Mouse (Mus musculus) left cerebral cortex, adult 2 months (tissue): ENCODE results near the gene Hist1h3f. TPM values are rescaled to one million over a fixed set of nuclear protein-coding genes. Genes with fewer than 3 reads are reported as not detected.
"Not testable (repeated sequence)": the region's sequence is repeated elsewhere in the genome, so short reads cannot be mapped to it uniquely, and the experiment has no call there.

Experiments
- DNase-seq, 2 experiments: peaks; one replicate each; pipeline ENCODE4 v3.0.0; 2021 to 2022; ENCODE audit warnings: low spot score in 2 of 2, mixed read lengths in 1 of 2; ENCODE audit errors: extremely low spot score in 1 of 2
- H3K27ac ChIP-seq: fragments of 200-600 bp; 2 replicates; pipeline ENCODE4 v1.8.1; 2022
- H3K4me3 ChIP-seq: fragments of 200-600 bp; 2 replicates; pipeline ENCODE4 v1.8.1; 2022
- CTCF ChIP-seq: fragments of 200-600 bp; IDR thresholded peaks from 2 replicates; pipeline ENCODE4 v1.8.1; 2022; ENCODE audit warnings: antibody characterized with exemption, mild to moderate bottlenecking, moderate library complexity
- intact Hi-C: fragments of 180-260 bp; cut with DNase I; formaldehyde crosslinking; loops from one replicate; pipeline ENCODE4 v1.15.1; 2025
- total RNA-seq, 2 experiments: library from RNA; stranded (reverse); gene quantifications; 2 replicates each; pipeline ENCODE4 v1.2.3; 2021

The Hist1h3f gene
- total RNA-seq, 2 experiments from 2014 or later, result 12.9 to 15.5 TPM

DNA sequence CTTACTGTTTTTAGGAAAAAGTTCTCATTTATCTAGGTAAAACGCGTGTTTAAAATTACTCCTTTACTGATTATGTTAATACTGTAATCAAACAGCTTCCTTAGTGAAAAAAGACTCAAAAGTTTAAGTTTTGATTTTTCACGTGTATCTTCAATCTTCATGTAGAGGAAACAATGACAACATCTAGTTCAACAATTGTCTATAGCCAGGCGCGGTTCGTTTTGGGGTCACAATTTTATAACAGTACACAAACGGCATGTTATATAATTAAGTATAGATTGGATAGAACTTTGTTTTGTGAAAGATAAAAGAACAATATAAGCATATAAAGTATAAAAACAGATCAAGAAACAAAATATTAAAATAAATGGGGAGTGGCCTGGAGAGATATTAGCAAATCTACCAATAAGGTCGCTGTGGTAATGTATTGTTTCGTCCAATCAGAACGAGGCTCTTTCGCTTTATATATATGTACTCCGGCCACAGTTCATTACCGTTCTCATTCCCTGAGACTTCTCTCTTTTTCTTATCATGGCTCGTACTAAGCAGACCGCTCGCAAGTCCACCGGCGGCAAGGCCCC is 31.5 kb downstream of the Hist1h3f start, which contains the start of gene Hist1h3d:
Hist1h3d (plus strand) TSS at position 493 of the 581 bp plus-strand sequence.
- DNase-seq, result peak; percentile 45 to 54
- no peak for TF ChIP-seq CTCF
- H3K4me3 ChIP-seq, result peak within 1 kb of the TSS; percentile 42
- intact Hi-C loops, result no loop called here
- H3K27ac ChIP-seq, result peak within 1 kb of the TSS; percentile 80

DNA sequence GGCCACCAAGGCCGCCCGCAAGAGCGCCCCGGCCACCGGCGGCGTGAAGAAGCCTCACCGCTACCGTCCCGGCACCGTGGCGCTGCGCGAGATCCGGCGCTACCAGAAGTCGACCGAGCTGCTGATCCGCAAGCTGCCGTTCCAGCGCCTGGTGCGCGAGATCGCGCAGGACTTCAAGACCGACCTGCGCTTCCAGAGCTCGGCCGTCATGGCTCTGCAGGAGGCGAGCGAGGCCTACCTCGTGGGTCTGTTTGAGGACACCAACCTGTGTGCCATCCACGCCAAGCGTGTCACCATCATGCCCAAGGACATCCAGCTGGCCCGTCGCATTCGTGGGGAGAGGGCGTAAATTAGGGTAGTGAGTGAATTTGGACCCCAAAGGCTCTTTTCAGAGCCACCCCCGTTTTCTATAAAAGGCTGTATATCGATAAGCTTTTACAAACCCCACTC is 32.0 kb downstream of the Hist1h3f start:
- intact Hi-C loops, result not testable (repeated sequence)
- peak overlapping the region; percentile 80 for H3K27ac ChIP-seq
- DNase-seq, result peak in 1 of 2 experiments; percentile 26
- H3K4me3 ChIP-seq, result peak overlapping the region; percentile 42

DNA sequence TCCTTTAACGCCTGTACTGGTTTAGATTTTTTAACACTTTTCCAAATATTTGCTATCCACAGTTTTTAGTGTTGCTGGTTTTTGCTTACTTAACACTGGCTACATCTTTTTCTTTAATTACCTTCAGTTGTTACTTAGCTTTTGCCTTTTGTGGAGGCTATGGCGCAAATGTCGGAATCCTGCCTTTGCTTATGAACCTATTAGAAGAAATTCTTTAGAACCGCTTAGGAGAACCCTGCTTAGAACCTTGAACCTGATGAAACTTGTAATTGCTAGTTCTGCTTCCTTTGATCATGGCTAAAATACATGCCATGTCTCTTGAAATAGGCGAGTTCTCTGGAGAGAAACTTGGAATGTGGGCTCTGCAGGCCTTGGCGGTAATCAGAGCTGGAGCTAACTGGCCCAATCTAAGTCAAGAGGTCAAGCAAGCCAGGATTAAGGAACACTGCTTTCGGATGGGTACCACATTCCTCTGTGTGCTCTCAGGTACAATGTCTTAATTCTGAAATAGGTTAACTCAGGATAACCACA is 32.6 kb downstream of the Hist1h3f start:
- no peak for DNase-seq
- peak overlapping the region; percentile 80 for H3K27ac ChIP-seq
- no peak for TF ChIP-seq CTCF
- intact Hi-C loops, result no loop called here
- H3K4me3 ChIP-seq, result peak overlapping the region; percentile 42

DNA sequence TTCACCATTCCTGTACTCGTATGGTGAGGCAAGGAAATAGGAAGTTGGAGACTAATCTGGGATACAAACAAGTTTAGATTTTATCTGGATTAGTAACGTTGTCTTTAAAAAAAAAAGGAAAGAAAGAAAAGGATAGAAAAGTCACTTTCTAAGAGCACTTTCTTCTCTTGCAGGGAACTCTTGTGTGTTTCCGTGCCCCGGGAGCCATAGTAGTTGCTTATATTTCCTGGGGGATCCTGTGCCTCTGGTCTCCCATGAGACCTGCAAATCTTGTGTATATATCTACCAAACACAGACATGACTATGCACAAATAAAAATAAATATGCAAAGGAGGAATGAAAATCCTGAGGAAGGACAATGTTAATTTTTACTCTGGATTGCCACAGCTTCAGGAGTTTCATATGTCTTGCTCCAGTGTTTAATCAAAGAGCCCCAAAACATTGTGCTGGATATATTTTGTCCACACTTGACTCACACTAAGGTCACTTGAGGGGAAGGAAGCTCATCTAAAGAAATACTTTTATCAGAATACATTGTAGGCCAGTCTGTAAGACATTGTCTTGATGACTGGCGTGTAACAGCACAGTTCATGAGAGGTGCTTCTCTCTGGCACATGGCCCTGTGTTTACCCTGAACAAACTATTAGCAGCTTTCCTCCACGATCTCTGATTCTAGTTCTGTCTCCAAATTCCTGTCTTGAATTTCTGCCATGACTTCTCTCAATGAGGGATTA is 33.2 kb downstream of the Hist1h3f start:
- no peak overlapping the region for H3K4me3 ChIP-seq
- TF ChIP-seq CTCF, result no peak
- DNase-seq, result no peak
- H3K27ac ChIP-seq, result no peak overlapping the region
- intact Hi-C loops, result no loop called here

DNA sequence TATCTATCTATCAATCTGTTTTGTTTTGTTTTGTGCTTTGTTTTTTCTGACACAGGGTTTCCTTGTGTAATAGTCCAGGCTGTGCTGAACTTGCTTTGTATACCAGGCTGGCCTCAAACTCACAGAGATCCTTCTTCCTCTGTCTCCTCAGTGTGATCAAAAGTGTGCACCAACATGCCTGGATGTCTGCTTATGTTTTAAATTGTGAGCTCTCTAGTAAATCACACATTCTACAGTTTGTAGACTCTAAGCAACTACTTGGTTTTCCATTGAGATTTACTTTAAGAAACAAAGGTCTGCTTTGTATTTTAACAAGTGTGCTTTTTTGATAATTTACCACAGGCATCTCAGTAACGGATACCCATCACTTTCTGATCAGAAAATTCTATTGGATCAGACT is 34.0 kb downstream of the Hist1h3f start:
- DNase-seq, result no peak
- TF ChIP-seq CTCF, result no peak
- H3K4me3 ChIP-seq, result no peak overlapping the region
- no peak overlapping the region for H3K27ac ChIP-seq
- intact Hi-C loops, result no loop called here

DNA sequence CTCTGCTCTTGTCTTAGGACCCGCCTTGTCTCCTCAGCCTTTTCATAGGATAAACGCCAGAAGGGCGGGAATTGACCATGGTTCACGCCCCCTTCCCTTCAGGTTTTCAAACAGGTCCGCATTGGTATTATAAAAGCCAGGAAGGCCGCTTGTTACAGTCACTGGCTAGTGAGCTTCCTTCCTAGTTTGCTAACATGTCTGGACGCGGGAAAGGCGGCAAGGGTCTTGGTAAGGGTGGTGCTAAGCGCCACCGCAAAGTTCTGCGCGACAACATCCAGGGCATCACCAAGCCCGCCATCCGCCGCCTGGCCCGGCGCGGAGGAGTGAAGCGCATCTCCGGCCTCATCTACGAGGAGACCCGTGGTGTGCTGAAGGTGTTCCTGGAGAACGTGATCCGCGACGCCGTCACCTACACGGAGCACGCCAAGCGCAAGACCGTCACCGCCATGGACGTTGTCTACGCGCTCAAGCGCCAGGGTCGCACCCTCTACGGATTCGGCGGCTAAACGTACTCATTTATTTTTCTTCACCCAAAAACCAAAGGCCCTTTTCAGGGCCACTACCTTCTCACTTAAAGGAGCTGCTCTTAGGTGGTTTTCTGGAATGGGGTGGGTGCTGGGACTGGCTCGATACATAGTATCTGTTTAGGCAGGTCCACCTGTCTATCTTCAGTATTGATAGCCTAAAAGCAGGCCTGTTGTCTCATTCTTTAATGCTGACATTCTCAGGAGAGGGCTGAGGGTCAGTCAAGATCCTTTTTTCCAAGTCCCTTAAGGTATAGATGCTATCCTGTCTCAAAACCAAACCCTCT is 37.8 kb downstream of the Hist1h3f start, which contains the start of gene Hist1h4d:
Hist1h4d (plus strand) TSS at position 191 of the 811 bp plus-strand sequence.
- H3K27ac ChIP-seq, result peak within 1 kb of the TSS; percentile 80
- intact Hi-C loops, result loop anchor here (2.0 to 10.0 kb wide), 5 partner anchors 116 to 1864 kb away; partner anchors contain the start of genes Hist1h1a, Hist1h1b, Hist1h1t and Hist1h2ai
- no peak for TF ChIP-seq CTCF
- H3K4me3 ChIP-seq, result peak within 1 kb of the TSS; percentile 76
- peak; percentile 96 to 97 for DNase-seq

DNA sequence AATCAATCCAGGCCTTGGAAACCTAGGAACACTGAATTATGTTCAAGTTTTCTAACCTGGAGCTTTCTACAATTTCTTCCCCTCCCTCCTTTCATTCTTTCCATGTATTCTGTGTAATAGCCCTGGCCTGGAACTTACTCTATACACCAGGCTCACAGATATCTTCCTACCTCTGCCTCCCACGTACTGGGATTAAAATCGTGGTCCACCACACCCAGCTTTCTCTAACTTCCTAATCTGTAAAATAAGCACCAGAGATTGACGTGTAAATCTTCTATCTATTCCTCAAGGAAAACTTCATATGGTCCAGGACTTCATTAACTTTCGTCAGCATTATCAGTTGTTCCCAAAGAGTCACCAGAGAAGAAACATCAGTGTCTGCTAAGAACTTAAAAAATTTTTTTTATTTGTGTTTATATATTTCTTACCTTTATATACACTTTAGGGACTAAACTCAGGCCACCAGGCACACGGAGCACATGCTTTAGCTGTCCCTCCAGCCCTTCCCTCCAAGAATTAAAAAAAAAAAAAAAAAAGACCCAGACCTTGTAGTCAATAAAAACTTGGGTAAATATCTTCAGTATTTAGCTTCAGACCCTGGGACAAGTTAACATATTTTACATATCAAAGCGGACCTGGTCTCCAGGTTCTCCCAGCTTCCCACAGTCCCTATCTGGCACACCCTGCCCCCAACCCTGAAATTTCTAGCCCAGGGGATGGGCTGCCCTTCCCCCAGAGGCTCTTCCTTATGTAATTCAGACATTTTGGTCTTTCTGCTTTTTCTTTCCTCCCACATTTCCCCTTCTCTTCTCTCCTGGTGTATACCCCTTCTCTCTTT is 38.6 kb downstream of the Hist1h3f start:
- H3K27ac ChIP-seq, result peak overlapping the region; percentile 80

DNA sequence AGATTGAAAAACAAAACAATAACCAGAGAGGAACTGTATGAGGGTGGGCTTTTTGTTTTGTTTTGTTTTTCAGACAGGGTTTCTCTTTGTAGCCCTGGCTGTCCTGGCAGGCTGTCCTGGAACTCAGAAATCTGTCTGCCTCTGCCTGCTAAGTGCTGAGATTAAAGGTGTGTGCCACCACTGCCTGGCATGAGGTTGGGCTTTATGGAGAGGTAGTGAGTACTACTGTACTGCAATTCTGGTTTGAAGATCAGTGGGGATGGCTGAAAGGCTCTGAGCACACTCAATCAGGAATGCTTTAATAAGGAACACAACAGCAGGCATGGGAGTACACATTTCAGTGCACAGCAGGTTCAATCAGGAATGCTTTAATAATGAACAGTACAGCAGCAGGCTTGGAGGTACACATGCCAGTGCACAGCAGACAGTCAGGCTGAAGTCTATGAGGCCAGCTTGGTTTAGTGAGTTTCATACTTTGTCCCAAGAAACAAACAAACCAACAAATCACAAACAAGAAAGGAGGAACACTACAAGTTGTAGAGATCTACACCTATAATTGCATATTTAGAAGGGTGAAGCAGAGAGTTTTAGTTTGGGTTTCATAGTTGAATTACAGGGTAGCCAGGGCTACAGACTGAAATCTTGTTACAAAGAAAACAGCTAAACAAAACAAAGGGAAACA is 39.7 kb downstream of the Hist1h3f start:
- Histone ChIP-seq H3K4me3 (no peak overlapping the region), H3K27ac (peak overlapping the region; percentile 24; the same call in 1 of the 2 replicates)
- DNase-seq, result no peak
- intact Hi-C loops, result loop anchor here (2.0 to 10.0 kb wide), 5 partner anchors 114 to 1866 kb away; partner anchors contain the start of genes Hist1h1a, Hist1h1b, Hist1h1t and Hist1h2ai
- no peak for TF ChIP-seq CTCF

More for the DNA sequence above, 38.6 kb downstream of the Hist1h3f start:
- no peak for TF ChIP-seq CTCF
- peak overlapping the region; percentile 76 for H3K4me3 ChIP-seq
- intact Hi-C loops, result loop anchor here (2.0 to 10.0 kb wide), 5 partner anchors 115 to 1865 kb away; partner anchors contain the start of genes Hist1h1a, Hist1h1b, Hist1h1t and Hist1h2ai
- DNase-seq, result no peak

DNA sequence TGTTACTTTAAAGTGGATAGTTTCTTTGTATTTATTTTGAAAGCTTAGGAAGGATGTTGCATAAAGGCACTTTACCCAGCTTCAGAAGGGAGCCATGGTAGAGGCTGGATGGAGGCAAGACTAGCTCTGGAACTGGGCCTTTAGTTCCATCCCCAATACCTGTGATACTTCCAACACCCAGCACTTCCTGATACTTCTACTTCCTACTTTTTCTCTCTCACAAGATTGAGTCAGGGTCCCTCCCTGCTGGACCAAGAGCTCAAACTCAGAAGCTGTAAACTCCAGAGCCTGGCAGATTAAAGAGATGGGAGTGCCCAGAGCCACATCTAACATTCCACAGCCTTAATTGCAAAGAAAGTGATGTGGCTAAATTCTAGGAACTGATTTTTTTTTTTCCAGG is 40.5 kb downstream of the Hist1h3f start:
- intact Hi-C loops, result loop anchor here (5.0 to 10.0 kb wide), 4 partner anchors 113 to 1867 kb away; partner anchors contain the start of genes Hist1h1a, Hist1h1b, Hist1h1t and Hist1h2ai
- H3K27ac ChIP-seq, result peak overlapping the region; percentile 82
- no peak for DNase-seq
- H3K4me3 ChIP-seq, result peak overlapping the region; percentile 67
- no peak for TF ChIP-seq CTCF

DNA sequence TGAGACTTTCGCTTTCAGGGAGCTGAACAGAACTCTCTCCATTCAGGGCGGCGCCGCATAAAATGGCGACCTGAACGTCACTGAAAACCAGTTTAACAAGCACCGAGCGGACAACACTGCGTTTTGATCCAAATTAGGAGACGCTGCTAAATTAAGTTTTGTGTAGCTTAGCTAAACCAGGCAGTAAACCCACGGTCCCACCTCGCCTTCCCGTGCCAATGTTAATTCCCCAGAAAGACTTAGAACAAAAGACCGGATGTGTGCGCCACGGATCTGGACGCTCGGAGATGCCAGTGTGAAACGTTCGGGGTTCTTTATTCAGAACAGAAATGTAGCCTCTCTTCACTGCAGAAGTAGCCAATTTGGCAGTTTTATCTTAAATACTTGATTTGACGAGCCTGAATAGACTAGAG is 41.2 kb downstream of the Hist1h3f start:
- DNase-seq, result peak; percentile 65 to 66
- Histone ChIP-seq H3K27ac (peak overlapping the region; percentile 82), H3K4me3 (peak overlapping the region; percentile 67)
- no peak for TF ChIP-seq CTCF
- intact Hi-C loops, result loop anchor here (10.0 kb wide), 1 partner anchor 1800 kb away; the partner anchor contains the start of genes Hist1h1b, Hist1h2an, Hist1h2bp and Hist1h3i

DNA sequence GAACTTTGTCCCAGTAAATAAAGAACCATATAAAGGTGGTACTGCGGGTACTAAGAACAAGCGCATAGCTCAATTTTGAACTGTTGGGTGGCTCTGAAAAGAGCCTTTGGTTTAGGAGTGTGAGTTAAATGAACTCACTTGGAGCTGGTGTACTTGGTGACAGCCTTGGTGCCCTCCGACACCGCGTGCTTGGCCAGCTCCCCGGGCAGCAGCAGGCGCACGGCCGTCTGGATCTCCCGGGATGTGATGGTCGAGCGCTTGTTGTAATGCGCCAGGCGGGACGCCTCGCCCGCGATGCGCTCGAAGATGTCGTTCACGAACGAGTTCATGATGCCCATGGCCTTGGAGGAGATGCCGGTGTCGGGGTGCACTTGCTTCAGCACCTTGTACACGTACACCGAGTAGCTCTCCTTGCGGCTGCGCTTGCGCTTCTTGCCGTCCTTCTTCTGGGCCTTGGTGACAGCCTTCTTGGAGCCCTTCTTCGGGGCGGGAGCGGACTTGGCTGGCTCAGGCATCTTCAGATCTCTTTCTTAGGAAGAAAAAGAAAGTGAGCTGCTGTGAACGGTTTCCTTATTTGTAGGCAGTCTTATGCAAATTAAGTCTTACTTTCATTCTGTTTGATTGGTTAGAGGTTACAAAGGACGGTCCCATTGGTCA is 41.7 kb downstream of the Hist1h3f start:
- DNase-seq, result peak; percentile 57 to 78
- Histone ChIP-seq H3K27ac (peak overlapping the region; percentile 82), H3K4me3 (peak overlapping the region; percentile 67)
- intact Hi-C loops, result loop anchor here (2.0 to 10.0 kb wide), 3 partner anchors 35 to 1801 kb away; partner anchors contain the start of genes Hist1h1b, Hist1h2an, Hist1h2bc and Hist1h2be
